Mouse (Mus musculus) thymus, adult 18-20 months (tissue): ENCODE results near the gene Olfr992.
"Not testable (repeated sequence)": the region's sequence is repeated elsewhere in the genome, so short reads cannot be mapped to it uniquely, and the experiment has no call there.

Source experiments
- DNase-seq, 2 experiments: peaks; one replicate each; pipeline ENCODE4 v3.0.0; 2022; ENCODE audit warnings: mixed read lengths in 2 of 2

The Olfr992 gene

DNA sequence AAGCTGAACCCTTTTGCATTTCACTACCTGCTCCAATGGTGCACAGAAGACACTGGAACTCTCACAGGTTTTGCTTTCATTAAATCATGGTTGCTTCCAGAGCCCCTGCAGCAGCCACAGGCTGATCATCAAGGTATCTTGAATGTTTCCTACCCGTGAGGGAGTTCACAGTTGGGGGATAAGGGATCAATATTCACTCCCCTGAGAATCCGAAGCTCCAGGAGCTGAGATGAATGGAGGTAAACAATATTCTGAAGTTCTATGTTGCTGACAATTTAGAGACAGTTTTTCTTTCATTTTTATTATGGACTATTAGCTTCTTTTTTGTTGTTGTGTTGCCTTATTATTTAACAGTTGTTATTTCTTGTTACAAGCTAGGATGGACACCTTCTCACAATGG lies at the start of gene Olfr992:
Gene Olfr992, minus strand, starts transcription at position 101 of the 400 bp plus-strand sequence.
- no peak for DNase-seq

DNA sequence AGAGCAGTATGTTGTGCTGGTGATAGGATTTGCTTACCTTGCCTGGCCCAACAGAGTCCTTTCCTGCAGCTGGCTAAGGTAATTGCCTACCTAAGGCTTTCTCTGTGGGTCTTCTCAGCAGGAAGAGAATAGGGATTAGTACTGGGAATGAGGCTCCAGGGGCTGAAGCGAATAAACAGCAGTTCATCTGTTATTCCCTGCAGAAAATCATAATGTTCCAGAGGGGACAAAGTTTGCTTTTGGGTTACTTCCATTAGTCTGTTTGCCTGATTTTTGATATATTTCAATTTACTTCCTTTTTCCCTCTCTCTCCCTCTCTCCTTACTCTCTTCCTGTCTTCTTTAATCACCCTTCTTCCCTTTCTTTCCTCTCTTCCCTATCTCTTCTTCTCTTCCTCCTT lies 34.3 kb upstream of the Olfr992 start, which contains the start of gene Olfr995:
Gene Olfr995, minus strand, starts transcription at position 101 of the 400 bp plus-strand sequence.
- no peak for DNase-seq

DNA sequence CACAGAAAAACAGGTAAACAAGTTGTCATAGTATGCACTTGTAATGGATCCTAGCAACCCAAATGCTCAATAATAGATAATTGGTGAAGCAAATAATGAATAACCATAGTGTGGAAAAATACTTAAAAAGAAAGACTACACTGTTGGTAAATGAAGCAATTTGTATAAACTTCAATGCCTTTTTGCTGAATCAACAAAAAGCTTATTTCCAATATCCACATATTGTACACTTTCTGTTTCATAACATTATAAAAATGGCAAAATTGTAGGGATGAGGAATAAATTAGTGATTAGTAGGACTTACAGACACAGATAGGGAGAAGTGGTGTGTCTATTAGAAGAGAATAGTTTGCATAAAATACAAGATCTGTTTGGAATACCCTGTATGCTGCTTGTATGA lies 33.3 kb upstream of the Olfr992 start:
- DNase-seq = no peak

DNA sequence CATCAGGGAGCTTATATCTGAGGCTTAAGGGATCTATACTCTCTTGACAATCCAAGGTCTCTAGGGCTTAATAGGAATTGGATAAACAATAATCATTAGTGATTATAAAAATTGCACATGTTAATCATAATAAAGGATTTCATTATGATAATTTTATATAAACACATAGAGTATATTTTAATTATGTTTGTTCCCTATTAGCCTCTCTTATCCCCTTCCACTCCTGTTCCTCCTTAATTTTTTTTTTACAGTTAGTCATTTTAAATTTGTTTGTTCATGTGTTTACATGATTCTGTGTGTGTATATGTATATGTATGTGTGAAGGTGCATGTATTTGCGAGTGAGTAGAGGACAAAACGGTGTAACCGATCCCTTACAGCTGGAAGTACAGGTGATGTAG lies 27.1 kb upstream of the Olfr992 start, which contains the start of gene Olfr994:
Gene Olfr994, minus strand, starts transcription at position 101 of the 400 bp plus-strand sequence.
- DNase-seq = no peak

DNA sequence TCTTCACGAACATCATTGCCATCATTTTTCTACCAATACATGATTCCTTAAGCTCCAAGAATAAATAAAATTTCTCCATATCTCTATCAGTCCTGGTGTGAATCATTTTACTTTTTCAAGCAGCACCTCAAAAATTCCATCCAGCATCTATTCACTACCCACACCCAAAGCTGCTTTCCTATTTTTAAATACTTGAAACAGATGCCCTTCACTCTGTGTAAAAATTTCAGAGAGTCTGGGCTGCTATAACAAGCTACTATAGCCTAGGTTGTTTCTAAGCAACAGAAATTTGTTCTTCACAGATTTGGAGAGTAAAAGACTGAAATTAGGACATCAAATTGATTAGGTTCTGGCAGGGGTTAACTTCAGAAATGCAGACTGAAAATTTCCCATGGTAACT lies 16.6 kb upstream of the Olfr992 start:
- no peak for DNase-seq

DNA sequence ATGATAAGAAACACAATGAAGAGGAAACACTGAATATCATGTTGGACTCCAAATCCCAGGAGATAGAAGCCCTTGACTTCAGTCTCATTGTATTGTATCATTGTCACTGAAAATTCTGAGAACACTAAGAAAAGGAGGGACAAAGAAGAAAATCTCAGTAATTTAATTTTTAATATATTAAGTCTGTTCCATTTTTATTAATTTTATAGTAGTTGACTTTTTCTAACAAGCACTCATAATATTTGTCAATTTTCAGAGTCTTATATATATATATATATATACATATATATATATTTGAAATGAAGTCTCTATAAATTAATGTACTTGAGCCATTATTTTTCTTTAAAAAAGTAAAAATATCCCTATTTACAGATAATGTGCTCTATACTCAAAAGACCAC lies 5.5 kb upstream of the Olfr992 start, which contains the start of gene Olfr993:
Gene Olfr993, minus strand, starts transcription at position 101 of the 400 bp plus-strand sequence.
- no peak for DNase-seq

DNA sequence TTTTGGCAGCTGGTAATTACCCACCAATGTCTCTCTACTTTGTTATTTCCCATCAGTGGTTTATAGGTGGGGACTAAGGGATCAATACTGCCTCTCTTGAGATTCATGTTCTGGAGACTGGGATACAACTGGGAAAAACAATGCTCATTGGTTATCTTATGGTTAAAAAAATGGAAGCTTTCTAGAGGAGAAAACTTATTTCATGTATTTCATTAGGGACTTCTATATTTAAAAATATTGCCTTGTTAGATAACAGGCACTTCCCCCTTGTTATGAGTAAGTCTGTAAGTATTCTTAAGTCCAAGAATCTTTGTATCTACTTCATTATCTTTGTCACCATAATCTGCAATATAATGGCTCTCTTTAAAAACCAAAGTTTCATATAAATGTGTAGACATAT lies 46.1 kb downstream of the Olfr992 start, which contains the start of gene Olfr988:
Gene Olfr988, minus strand, starts transcription at position 101 of the 400 bp plus-strand sequence.
- not testable (repeated sequence) for DNase-seq
